Mouse (Mus musculus): Measurements from ENCODE around the gene Olfr449.
A peak's percentile ranks its signal among the peaks of the same experiment; 100 is the strongest.

Olfr449 gene

GRCm38 (mm10) chr6:42834084-42834483 lies at the start of gene Olfr449:
Olfr449 (plus strand) TSS chr6:42834384.
- no peak for DNase-seq (ENCODE audit: low spot score in 2 of 2)

DNA sequence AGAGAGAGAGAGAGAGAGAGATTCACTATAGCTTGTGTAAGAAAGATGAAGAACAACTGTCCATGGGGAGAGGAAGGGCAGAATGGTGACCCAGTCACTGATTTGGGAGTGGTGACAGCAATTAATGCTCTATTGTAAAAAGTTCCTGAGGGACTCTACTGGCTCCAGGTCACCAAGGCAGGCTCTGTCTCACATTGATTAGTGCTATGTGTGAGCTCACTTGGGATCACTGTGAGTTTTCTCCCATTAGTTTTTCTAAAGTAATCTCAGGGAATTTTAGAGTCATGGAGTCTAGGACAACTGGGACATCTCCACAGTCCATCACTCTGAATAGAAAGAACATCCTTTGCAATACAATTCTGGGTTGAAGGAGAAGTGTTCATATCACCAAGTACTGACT lies 49.4 kb upstream of the Olfr449 start, which contains the start of gene Olfr452:
Gene Olfr452 (plus strand): TSS at position 301 of the 400 bp plus-strand sequence.
- no peak for DNase-seq (ENCODE audit: low spot score in 2 of 2)

DNA sequence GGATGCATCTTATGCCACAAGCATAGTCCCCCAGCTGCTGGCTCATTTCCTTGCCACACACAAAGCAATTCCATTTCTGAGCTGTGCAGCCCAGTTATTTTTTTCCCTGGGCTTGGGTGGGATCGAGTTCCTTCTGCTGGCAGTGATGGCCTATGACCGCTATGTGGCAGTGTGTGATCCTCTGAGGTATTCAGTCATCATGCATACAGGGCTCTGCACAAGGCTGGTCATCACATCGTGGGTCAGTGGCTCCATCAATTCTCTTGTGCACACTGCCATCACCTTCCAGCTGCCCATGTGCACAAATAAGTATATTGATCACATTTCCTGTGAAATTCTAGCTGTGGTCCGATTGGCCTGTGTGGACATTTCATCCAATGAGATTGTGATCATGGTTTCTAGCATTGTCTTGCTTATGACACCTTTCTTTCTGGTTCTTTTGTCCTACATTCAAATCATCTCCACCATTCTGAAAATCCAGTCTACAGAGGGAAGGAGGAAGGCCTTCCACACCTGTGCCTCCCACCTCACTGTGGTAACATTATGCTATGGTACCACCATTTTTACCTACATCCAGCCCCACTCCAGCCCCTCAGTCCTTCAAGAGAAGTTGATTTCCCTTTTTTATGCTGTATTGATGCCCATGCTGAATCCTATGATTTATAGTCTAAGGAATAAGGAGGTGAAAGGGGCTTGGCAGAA lies 43.8 kb upstream of the Olfr449 start:
- no peak for DNase-seq (ENCODE audit: low spot score in 2 of 2)

DNA sequence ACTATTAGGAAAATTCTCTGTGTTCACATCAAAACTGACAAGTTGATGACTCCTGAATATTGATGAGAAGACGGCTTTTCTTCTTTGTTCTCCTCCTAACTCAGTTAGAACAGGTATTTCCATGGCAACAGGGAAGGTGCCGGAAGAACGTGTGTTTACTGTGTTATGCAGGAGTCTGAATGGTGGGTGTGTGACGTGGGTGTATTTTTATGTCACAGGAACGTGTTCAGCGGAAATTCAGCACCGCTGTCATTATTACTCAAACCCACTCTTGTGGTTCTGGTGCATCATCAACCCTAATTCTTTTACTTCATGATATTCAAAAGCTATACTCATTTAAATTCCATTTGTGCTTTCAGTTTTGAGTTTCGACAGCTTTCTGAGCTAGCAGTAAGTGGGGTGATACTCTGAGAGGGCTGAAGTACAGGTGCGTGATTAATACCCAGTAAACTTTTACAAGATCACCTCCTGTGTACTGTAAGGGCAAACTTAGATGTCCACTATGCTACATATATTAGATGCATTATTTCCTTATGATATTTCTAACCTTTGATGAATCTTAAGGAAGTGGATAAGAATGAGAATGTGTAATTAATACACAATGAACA lies 43.1 kb upstream of the Olfr449 start:
- DNase-seq (ENCODE audit: low spot score in 2 of 2): no peak

- no peak for DNase-seq (ENCODE audit: low spot score in 2 of 2)
These were observed 39.2 kb upstream of the Olfr449 start for GRCm38 (mm10) chr6:42794982-42795381.

- DNase-seq (ENCODE audit: low spot score in 2 of 2): no peak
These were observed 22.5 kb upstream of the Olfr449 start, which contains the start of gene Olfr450 for GRCm38 (mm10) chr6:42811639-42812038. Olfr450 (plus strand) TSS chr6:42811939.

DNA sequence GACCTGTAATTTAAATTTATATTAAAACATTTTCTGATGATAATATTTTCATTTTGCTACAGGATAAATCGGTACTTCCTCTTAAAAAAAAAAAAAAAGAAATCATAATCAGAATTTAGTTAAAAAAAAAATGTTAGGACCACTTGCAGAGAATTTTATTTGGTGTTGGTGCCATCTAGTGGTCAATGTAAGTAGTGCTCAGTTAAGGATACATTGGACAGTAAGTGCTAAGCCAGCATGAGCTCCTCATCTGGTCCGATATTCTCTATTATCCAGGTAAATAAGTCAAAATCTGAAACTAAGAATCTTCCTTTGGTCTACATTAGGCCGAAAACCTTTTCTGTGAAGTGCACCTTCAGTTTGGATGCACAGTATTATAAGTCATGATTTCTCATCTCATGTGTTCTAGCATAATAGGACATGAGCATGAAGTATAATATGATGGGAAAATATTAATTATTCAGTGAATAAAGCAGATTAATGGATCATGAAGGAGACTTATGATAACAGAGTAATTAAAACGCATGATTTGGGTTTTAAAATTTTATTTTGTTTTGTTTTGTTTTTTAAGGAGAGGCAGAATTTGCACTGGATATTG lies 26.1 kb downstream of the Olfr449 start:
- peak in 1 of 2 experiments; percentile 3 for DNase-seq (ENCODE audit: low spot score in 2 of 2)

- DNase-seq (ENCODE audit: low spot score in 2 of 2): no peak
These were observed 35.5 kb downstream of the Olfr449 start for GRCm38 (mm10) chr6:42869695-42870094.

GRCm38 (mm10) chr6:42876323-42876722 lies 42.1 kb downstream of the Olfr449 start:
- no peak for DNase-seq (ENCODE audit: low spot score in 2 of 2)

All from urinary bladder, postnatal 36 days (tissue).